Mouse (Mus musculus) ES-E14 (cell line): ENCODE results near the gene Rbfox1.

Experiments
- CHD2 ChIP-seq: IDR thresholded peaks from 2 replicates; pipeline ENCODE4 v1.6.1; 2014; ENCODE audit warnings: mild to moderate bottlenecking, low read depth, low read length, inconsistent platforms
- HCFC1 ChIP-seq: IDR thresholded peaks from 2 replicates; pipeline ENCODE4 v1.6.1; 2012; ENCODE audit warnings: low read length, inconsistent platforms, borderline replicate concordance; ENCODE audit not compliant: insufficient read depth
- MAFK ChIP-seq: IDR thresholded peaks from 2 replicates; pipeline ENCODE4 v1.6.1; 2014; ENCODE audit warnings: mild to moderate bottlenecking, low read depth, low read length, inconsistent platforms; ENCODE audit not compliant: insufficient read depth
- ZC3H11A ChIP-seq: IDR thresholded peaks from 2 replicates; pipeline ENCODE4 v1.6.1; 2012; ENCODE audit warnings: low read depth, mild to moderate bottlenecking, inconsistent platforms, low read length, borderline replicate concordance
- ZNF384 ChIP-seq: IDR thresholded peaks from 2 replicates; pipeline ENCODE4 v1.6.1; 2012; ENCODE audit warnings: low read depth, low read length, inconsistent platforms

DNA sequence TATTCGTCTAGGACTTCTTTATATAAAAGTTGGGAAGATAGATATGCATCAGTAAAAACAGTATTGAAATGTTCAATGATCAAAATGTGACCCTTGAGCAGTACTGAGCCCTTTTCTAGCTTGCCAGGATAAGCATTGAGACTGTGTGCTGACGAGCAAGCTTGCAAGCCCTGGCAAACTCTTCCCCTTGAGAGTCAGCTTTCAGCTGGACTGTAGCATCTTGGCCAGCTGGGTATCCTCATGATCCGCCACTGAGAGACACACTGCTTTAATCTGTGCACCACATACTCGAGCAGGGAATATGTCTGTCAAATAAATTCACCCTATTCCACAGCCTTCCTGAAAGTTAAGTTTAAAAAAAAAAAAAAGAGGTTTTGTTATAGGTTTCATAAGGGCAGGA lies 670.6 kb downstream of the Rbfox1 start:
- TF ChIP-seq HCFC1: no peak
- no peak for TF ChIP-seq CHD2
- no peak for TF ChIP-seq ZC3H11A
- TF ChIP-seq MAFK: no peak
- TF ChIP-seq ZNF384: no peak
